Mouse (Mus musculus) heart, postnatal 0 days (tissue): ENCODE measurements around the gene D430041D05Rik.

ENCODE experiments used
- CTCF ChIP-seq: IDR thresholded peaks from 2 replicates; pipeline ENCODE4 v1.5.1; 2016; ENCODE audit warnings: antibody characterized with exemption, control low read depth, low read depth
- EP300 ChIP-seq: IDR thresholded peaks from 2 replicates; pipeline ENCODE4 v1.6.1; 2016; ENCODE audit warnings: antibody characterized with exemption, low read depth

DNA sequence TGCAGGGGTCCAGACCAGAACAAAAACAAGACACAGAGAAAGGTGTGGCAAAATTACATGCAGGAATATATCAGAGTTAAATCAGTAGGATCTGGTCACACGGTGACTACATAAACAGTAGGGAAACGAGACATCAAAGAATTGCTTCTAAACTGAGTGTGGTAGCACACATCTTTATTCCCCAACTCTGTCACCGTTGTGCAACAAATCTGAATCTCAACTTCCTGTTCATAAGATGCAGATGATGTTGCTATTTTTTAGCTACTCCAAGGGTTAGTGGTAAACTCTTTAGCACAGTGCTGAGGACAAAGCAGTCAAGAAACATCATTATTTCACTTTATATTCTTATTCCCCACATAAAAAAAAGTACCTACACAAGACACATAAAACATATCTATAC is 49.2 kb upstream of the D430041D05Rik start:
- TF ChIP-seq CTCF (no peak), EP300 (no peak)
